28 mouse cellular contexts compared by ENCODE assay signal in genomic region chr5:135621725-135622124, GRCm38 (mm10). TPM values are rescaled to one million over a fixed set of nuclear protein-coding genes. Genes with fewer than 3 reads are reported as not detected.
DNase-seq lines count a peak whose midpoint lies in the region; ATAC-seq and TF ChIP-seq lines count a peak whose summit lies in the region.
"Had no signal": no experiment of that assay in that cellular context is flagged by ENCODE, and none has a peak within 500 bp of the region (broad histone marks: within the 10 kb centered on the region; RNA-seq: fewer than 3 reads in every experiment).

No protein-coding gene starts in this region.

- no peaks in the 10 kb centered on the region for H3K36me3 ChIP-seq in stomach, postnatal 0 days (ENCODE audit: control insufficient read depth, insufficient read depth, low read length)
- H3K36me3 ChIP-seq in midbrain, embryonic 16.5 days (ENCODE audit: control insufficient read depth, insufficient read depth, low read length) = no peaks in the 10 kb centered on the region
- H3K36me3 ChIP-seq: embryonic facial prominence, embryonic 15.5 days; forebrain, embryonic 12.5 days; hindbrain, embryonic 12.5 days; midbrain, embryonic 10.5 days had no signal

- no peak for TF ChIP-seq CTCF in stomach, postnatal 0 days (IDR thresholded peaks at IDR 0.05; ENCODE audit: low read depth)

- H3K27me3 ChIP-seq in stomach, postnatal 0 days (ENCODE audit: control insufficient read depth, insufficient read depth, low read length) = no peaks in the 10 kb centered on the region
- no peaks in the 10 kb centered on the region for H3K27me3 ChIP-seq in midbrain, embryonic 16.5 days (ENCODE audit: control insufficient read depth, insufficient read depth, low read depth, low read length)
- H3K27me3 ChIP-seq: embryonic facial prominence, embryonic 15.5 days; hindbrain, embryonic 12.5 days had no signal

- DNase-seq in adrenal gland, adult 2 months = peak; percentile 66
- DNase-seq in adrenal gland, adult 8-10 months = no peak
- peak; percentile 56 for DNase-seq in urinary bladder, postnatal 14 days (ENCODE audit: low spot score)
- no peak for DNase-seq in urinary bladder, postnatal 4 days (ENCODE audit: low spot score in 2 of 2)
- DNase-seq in brain, adult 2 months (ENCODE audit: low read depth, low spot score) = peak; percentile 60
- DNase-seq in stomach, postnatal 0 days (ENCODE audit: low spot score) = no peak
- no peak for DNase-seq in B cell, adult 2 months
- DNase-seq: cerebellum, adult 11-12 months; gastrocnemius, postnatal 10 days; kidney, adult 2 months; layer of hippocampus, adult 9-11 months; left cerebral cortex, postnatal 4 days; lung, adult 18-20 months; lung, postnatal 36 days had no signal

- no peak for TF ChIP-seq EP300 in stomach, postnatal 0 days (optimal IDR thresholded peaks at IDR 0.05)

- H3K27ac ChIP-seq in stomach, postnatal 0 days (replicated peaks) = no peak overlapping the region
- H3K27ac ChIP-seq in midbrain, embryonic 16.5 days (ENCODE audit: low read length) = no peak overlapping the region
- H3K27ac ChIP-seq: embryonic facial prominence, embryonic 15.5 days; forebrain, embryonic 12.5 days; hindbrain, embryonic 12.5 days; left cerebral cortex, adult 2 months; midbrain, embryonic 10.5 days had no signal

- no peak overlapping the region for H3K4me3 ChIP-seq in stomach, postnatal 0 days (ENCODE audit: low read depth, low read length)
- H3K4me3 ChIP-seq in midbrain, embryonic 16.5 days (ENCODE audit: low read depth, low read length) = no peak overlapping the region
- H3K4me3 ChIP-seq: embryonic facial prominence, embryonic 15.5 days; forebrain, embryonic 12.5 days; hindbrain, embryonic 12.5 days; left cerebral cortex, adult 2 months; midbrain, embryonic 10.5 days had no signal

- peak; percentile 32; the same call in 1 of the 2 replicates for ATAC-seq in stomach, postnatal 0 days (ENCODE audit: low FRiP score, low TSS enrichment)
- ATAC-seq in midbrain, embryonic 16.5 days = no peak
- ATAC-seq: activated CD4-positive, CD25-positive, alpha-beta regulatory T cell, adult 4 months had no signal

- no peak overlapping the region for H3K4me2 ChIP-seq in stomach, postnatal 0 days (replicated peaks; ENCODE audit: low read depth)
- no peak overlapping the region for H3K4me2 ChIP-seq in midbrain, embryonic 16.5 days (ENCODE audit: low read length)
- H3K4me2 ChIP-seq: embryonic facial prominence, embryonic 15.5 days; forebrain, embryonic 12.5 days; hindbrain, embryonic 12.5 days had no signal

- H3K9ac ChIP-seq in stomach, postnatal 0 days (ENCODE audit: low read length) = no peak overlapping the region
- H3K9ac ChIP-seq in midbrain, embryonic 16.5 days (ENCODE audit: low read depth, low read length) = no peak overlapping the region
- H3K9ac ChIP-seq: embryonic facial prominence, embryonic 15.5 days; forebrain, embryonic 12.5 days; hindbrain, embryonic 12.5 days had no signal

- H3K4me1 ChIP-seq in stomach, postnatal 0 days (replicated peaks; ENCODE audit: control insufficient read depth, insufficient read depth) = no peaks in the 10 kb centered on the region
- H3K4me1 ChIP-seq in midbrain, embryonic 16.5 days (ENCODE audit: control insufficient read depth, insufficient read depth, low read length) = no peaks in the 10 kb centered on the region
- H3K4me1 ChIP-seq: forebrain, embryonic 12.5 days; hindbrain, embryonic 12.5 days; midbrain, embryonic 10.5 days had no signal

- WGBS in stomach, postnatal 0 days = 66% methylated on average over 10 of the region's 10 CpGs
- 84% methylated on average over 10 of the region's 10 CpGs for WGBS in midbrain, embryonic 16.5 days

- H3K9me3 ChIP-seq in stomach, postnatal 0 days (ENCODE audit: control insufficient read depth, low read length) = no peaks in the 10 kb centered on the region
- H3K9me3 ChIP-seq in midbrain, embryonic 16.5 days (replicated peaks; ENCODE audit: control insufficient read depth, low read length, poor library complexity, severe bottlenecking) = no peaks in the 10 kb centered on the region
- H3K9me3 ChIP-seq: embryonic facial prominence, embryonic 15.5 days; forebrain, embryonic 12.5 days; hindbrain, embryonic 12.5 days; midbrain, embryonic 10.5 days had no signal

RNA-seq across cellular contexts. Expression of gene Rhbdd2, which starts 10.7 kb away (rescaled TPM):
- 10 to 100 TPM; 37.5 to 46.0 TPM for total RNA-seq in adrenal gland, adult 2 months (2021)
- 58.3 and 75.0 TPM in 2 replicates for polyA plus RNA-seq in adrenal gland, adult 2 months (2012; rRNA removed)
- 10 to 100 TPM; 46.0 to 64.8 (median 57.1) TPM for total RNA-seq in adrenal gland, adult 8-10 months (2022)
- polyA plus RNA-seq in stomach, postnatal 0 days (2015; fragmentation: Nextera tagmentation; extraction: Ambion mirVana) = 37.8 and 44.8 TPM in 2 replicates
- polyA plus RNA-seq in midbrain, embryonic 16.5 days (2015; fragmentation: Nextera tagmentation; extraction: Ambion mirVana) = 86.9 and 93.9 TPM in 2 replicates

RNA-seq across cellular contexts. Expression of gene Por, which starts 48.1 kb away (rescaled TPM):
- 100 to 1,000 TPM; 265 to 364 TPM for total RNA-seq in adrenal gland, adult 2 months (2021)
- 371 and 563 TPM in 2 replicates for polyA plus RNA-seq in adrenal gland, adult 2 months (2012; rRNA removed)
- total RNA-seq in adrenal gland, adult 8-10 months (2022) = 100 to 1,000 TPM; 229 to 400 (median 271) TPM
- polyA plus RNA-seq in stomach, postnatal 0 days (2015; fragmentation: Nextera tagmentation; extraction: Ambion mirVana) = 174 and 177 TPM in 2 replicates
- polyA plus RNA-seq in midbrain, embryonic 16.5 days (2015; fragmentation: Nextera tagmentation; extraction: Ambion mirVana) = 123 and 127 TPM in 2 replicates

RNA-seq across cellular contexts. Expression of gene Ccl24, which starts 48.9 kb away (rescaled TPM):
- 1 to 10 TPM; 1.9 to 2.0 TPM for total RNA-seq in adrenal gland, adult 2 months (2021)
- polyA plus RNA-seq in adrenal gland, adult 2 months (2012; rRNA removed) = 0.88 and 2.0 TPM in 2 replicates
- 1 to 10 TPM in 1 of 4 experiments, under 1 TPM in 2, not detected in 1; 0.55 to 2.0 (median 0.71) TPM for total RNA-seq in adrenal gland, adult 8-10 months (2022)
- 1.7 and 2.8 TPM in 2 replicates for polyA plus RNA-seq in stomach, postnatal 0 days (2015; fragmentation: Nextera tagmentation; extraction: Ambion mirVana)
- polyA plus RNA-seq in midbrain, embryonic 16.5 days (2015; fragmentation: Nextera tagmentation; extraction: Ambion mirVana) = 1.2 and 2.3 TPM in 2 replicates
- polyA plus RNA-seq: activated CD4-positive, CD25-positive, alpha-beta regulatory T cell, adult 4 months had no signal

RNA-seq across cellular contexts. Expression of gene Ccl26, which starts 58.4 kb away (rescaled TPM):
- not detected for total RNA-seq in adrenal gland, adult 2 months (2021)
- polyA plus RNA-seq in adrenal gland, adult 2 months (2012; rRNA removed) = not detected in 2 replicates
- total RNA-seq in adrenal gland, adult 8-10 months (2022) = not detected
- polyA plus RNA-seq in stomach, postnatal 0 days (2015; fragmentation: Nextera tagmentation; extraction: Ambion mirVana) = not detected in 2 replicates
- polyA plus RNA-seq in midbrain, embryonic 16.5 days (2015; fragmentation: Nextera tagmentation; extraction: Ambion mirVana) = not detected in 2 replicates
- total RNA-seq: gastrocnemius, postnatal 10 days; heart, adult 8-10 months; left cerebral cortex, adult 2 months; left cerebral cortex, postnatal 4 days; liver, adult 2 months had no signal
- polyA plus RNA-seq: activated CD4-positive, CD25-positive, alpha-beta regulatory T cell, adult 4 months; embryonic facial prominence, embryonic 15.5 days; forebrain, embryonic 12.5 days; frontal cortex, adult 2 months; heart, postnatal 0 days; hindbrain, embryonic 12.5 days; kidney, adult 2 months; liver, adult 2 months; midbrain, embryonic 10.5 days; neural tube, embryonic 11.5 days; small intestine, adult 2 months; urinary bladder, adult 2 months had no signal

Comparison
In these comparisons a context has a peak if more than half of its experiments do, and no peak if none do; other contexts are left out.
1. DNase-seq: peak in adrenal gland, adult 2 months (single experiment), urinary bladder, postnatal 14 days (single experiment) and brain, adult 2 months (single experiment); none in adrenal gland, adult 8-10 months (single experiment), urinary bladder, postnatal 4 days (0 of 2), stomach, postnatal 0 days (single experiment) and B cell, adult 2 months (0 of 2).